Mouse (Mus musculus): ENCODE measurements around the gene Cers5. TPM values are rescaled to one million over a fixed set of nuclear protein-coding genes. Genes with fewer than 3 reads are reported as not detected.
A peak's percentile ranks its signal among the peaks of the same experiment; 100 is the strongest.
"Not testable (repeated sequence)": the region's sequence is repeated elsewhere in the genome, so short reads cannot be mapped to it uniquely, and the experiment has no call there.

Cers5 gene
- total RNA-seq, 1 experiment from 2014 or later, result 40.9 TPM

GRCm38 (mm10) chr15:99708176-99708575 is 64.5 kb downstream of the Cers5 start:
- DNase-seq, result no peak

- DNase-seq, result peak; percentile 87
These were observed 67.1 kb downstream of the Cers5 start, which contains the start of gene Gm17349 for GRCm38 (mm10) chr15:99705440-99706048. Gene Gm17349, minus strand, starts transcription at chr15:99705490.

DNA sequence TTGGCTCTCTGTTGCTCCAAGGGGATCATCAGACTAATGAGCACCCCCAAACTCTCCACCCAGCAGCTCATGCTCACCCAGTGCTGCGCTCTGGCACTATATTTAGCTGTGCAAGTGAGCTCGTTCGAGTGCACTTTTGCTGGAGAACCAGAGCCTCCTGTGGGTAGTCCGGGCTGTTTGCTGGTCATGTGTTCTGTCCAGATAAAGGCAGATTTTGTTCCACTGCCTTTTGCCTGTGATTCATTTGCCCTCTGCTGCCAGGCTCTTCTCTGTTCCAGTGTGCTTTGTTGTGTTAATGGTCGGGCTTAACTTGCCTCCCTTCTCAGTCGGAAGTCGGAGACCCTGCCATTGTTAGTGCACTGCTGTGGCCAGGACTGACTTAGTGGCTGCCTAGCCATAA is 67.8 kb downstream of the Cers5 start:
- DNase-seq, result peak; percentile 58

DNA sequence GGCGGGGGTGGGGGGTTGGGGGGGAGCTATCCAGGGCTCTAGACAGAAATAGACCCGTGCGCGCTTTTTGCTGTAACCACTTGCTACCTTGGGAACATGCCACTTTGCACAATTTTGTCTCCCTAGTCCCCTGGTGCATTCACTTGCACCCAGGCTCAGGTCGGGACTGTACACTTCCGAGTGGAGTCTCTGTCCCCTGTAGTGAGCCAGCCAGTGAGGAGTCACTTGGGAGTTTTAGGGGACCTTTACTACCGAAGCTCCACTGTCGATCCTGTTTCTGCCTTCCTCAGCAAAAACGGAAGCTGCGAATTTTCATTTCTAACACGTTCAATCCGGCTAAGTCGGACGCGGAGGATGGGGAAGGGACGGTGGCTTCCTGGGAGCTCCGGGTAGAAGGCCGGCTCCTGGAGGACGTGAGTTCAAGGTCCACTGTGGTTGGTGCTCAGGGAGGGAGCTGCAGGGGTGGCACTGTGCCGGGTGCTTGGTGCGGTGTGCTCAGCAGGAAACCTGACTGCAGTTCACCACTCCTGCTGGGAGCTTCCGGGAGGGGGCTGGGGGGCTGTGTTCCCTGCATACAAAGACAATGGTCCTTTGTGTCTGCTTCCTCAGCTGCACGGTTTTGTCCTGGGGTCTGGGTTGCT is 68.5 kb downstream of the Cers5 start:
- peak; percentile 74 for DNase-seq

DNA sequence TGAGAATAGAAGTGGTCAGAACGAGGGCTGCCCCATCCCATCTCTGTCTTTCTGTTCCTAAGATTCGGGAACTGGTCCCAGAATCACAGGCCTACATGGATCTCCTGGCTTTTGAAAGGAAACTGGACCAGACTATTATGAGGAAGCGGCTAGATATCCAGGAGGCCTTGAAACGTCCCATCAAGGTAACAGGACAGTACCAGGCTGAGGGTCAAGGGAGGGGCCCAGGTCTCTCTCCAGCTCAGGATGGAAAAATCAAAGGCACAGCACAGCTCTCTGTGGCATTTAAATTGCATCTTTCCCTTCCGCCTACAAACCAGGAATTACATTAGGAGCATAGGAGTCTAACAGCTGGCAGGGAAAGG is 69.0 kb downstream of the Cers5 start:
- DNase-seq, result peak; percentile 31

GRCm38 (mm10) chr15:99703104-99703503 is 69.6 kb downstream of the Cers5 start:
- peak; percentile 30 for DNase-seq

- DNase-seq, result peak; percentile 97
These were observed 70.4 kb downstream of the Cers5 start, which contains the start of gene Smarcd1 for GRCm38 (mm10) chr15:99701999-99702900. Gene Smarcd1, plus strand, starts transcription at chr15:99702129.

DNA sequence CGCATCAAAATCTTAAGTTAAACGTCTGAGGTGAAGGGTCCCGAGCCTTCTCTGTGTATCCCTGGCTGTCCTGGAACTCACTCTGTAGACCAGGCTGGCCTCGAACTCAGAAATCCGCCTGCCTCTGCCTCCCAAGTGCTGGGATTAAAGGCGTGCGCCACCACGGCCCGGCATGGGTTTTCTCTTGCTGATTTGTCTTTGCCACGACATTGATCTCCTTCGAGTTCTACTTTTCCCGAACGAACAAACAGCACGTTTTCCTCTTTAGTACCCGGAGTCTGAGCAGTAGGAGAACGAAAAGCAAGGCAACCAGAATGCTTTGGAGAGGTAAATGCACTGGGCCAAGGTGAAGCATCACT is 71.1 kb downstream of the Cers5 start:
- DNase-seq, result not testable (repeated sequence)

GRCm38 (mm10) chr15:99700219-99701106 is 72.2 kb downstream of the Cers5 start:
- no peak for DNase-seq

GRCm38 (mm10) chr15:99699715-99700114 is 73.0 kb downstream of the Cers5 start:
- DNase-seq, result peak; percentile 65

- DNase-seq, result no peak
These were observed 74.1 kb downstream of the Cers5 start for GRCm38 (mm10) chr15:99698533-99699085.

DNA sequence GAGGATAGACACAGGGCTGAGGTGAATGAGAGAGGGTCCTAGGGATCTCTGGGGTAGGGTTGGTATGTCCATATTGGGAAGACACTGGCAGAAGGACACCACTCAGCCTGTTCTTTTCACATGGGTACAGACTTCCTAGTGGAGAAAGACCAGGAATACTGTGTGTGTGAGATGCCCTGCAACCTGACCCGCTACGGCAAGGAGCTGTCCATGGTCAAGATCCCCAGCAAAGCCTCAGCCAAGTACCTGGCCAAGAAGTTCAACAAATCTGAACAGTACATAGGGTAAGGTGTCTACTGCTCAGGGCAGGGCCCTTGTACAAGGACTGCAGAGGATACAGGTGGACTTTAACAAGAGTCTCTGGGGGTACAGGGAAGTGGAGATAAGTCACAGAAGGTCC is 75.4 kb downstream of the Cers5 start:
- DNase-seq, result no peak

- no peak for DNase-seq
These were observed 80.7 kb downstream of the Cers5 start for GRCm38 (mm10) chr15:99691976-99692375.

- DNase-seq, result no peak
These were observed 81.8 kb downstream of the Cers5 start for GRCm38 (mm10) chr15:99690924-99691323.

DNA sequence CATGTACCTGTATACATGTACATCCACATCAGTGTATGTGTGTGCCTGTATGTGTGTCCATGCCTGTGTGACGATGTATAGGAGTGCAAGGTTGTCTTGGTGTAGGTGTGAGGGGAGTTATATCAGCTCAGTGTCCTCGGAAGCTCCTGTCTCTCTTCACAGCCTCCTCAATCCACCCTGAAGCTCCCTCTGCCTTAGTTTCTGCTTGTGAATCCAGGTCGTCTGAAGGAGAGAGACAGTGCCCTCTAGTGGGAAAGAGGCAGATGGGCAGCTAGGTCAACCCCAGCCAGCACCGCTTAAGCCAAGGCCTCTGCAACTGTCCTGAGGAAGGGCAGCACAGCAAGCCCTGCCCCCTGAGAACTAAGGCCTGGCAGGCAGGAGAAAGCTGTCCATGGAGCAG is 84.0 kb downstream of the Cers5 start:
- DNase-seq, result peak; percentile 77

Other genes with a start within 250 kb of the Cers5 start
- 16.3 and 17.2 TPM in 2 replicates for gene Faim2, start 244.7 kb downstream of the Cers5 start, total RNA-seq (2021)
- gene Aqp2, start 193.8 kb downstream of the Cers5 start, total RNA-seq (2021), result 1.4 and 1.7 TPM in 2 replicates
- 2.1 and 2.3 TPM in 2 replicates for gene Aqp5, start 182.1 kb downstream of the Cers5 start, total RNA-seq (2021)
- not detected in 2 replicates for gene Aqp6, start 171.5 kb downstream of the Cers5 start, total RNA-seq (2021)
- 25.3 and 28.5 TPM in 2 replicates for gene Racgap1, start 121.2 kb downstream of the Cers5 start, total RNA-seq (2021)
- 0.70 and 0.75 TPM in 2 replicates for gene Asic1, start 102.5 kb downstream of the Cers5 start, total RNA-seq (2021)
- gene Smarcd1, start 70.8 kb downstream of the Cers5 start, total RNA-seq (2021), result 40.0 and 57.6 TPM in 2 replicates
- 17.6 and 18.1 TPM in 2 replicates for gene Gm17349, start 67.4 kb downstream of the Cers5 start, total RNA-seq (2021)
- 1,539 and 1,562 TPM in 2 replicates for gene Gpd1, start 55.4 kb downstream of the Cers5 start, total RNA-seq (2021)
- 177 and 199 TPM in 2 replicates for gene Cox14, start 47.3 kb downstream of the Cers5 start, total RNA-seq (2021)
- 37.4 and 39.9 TPM in 2 replicates for gene Lima1, start 102.6 kb upstream of the Cers5 start, total RNA-seq (2021)
- gene Fam186a, start 194.2 kb upstream of the Cers5 start, total RNA-seq (2021), result 0.04 and 0.07 TPM in 2 replicates
- gene Larp4, start 197.2 kb upstream of the Cers5 start, total RNA-seq (2021), result 87.7 and 94.9 TPM in 2 replicates